Mouse (Mus musculus) erythroblast, embryonic 14.5 days (primary cell): ENCODE measurements around the gene Ucma.

Experiments used
- GATA1 ChIP-seq: IDR thresholded peaks from 2 replicates; pipeline ENCODE4 v1.6.1; 2012; ENCODE audit warnings: low read length, inconsistent platforms, mixed read lengths
- TAL1 ChIP-seq: IDR thresholded peaks from 3 replicates; pipeline ENCODE4 v1.6.1; 2012; ENCODE audit warnings: low read length, inconsistent platforms, mixed read lengths

- TF ChIP-seq TAL1 (no peak), GATA1 (no peak)
Observed at GRCm38 (mm10) chr2:5011898-5012490, 36.1 kb downstream of the Ucma start.
